Mouse (Mus musculus): Measurements from ENCODE around the gene Kif1a.

DNA sequence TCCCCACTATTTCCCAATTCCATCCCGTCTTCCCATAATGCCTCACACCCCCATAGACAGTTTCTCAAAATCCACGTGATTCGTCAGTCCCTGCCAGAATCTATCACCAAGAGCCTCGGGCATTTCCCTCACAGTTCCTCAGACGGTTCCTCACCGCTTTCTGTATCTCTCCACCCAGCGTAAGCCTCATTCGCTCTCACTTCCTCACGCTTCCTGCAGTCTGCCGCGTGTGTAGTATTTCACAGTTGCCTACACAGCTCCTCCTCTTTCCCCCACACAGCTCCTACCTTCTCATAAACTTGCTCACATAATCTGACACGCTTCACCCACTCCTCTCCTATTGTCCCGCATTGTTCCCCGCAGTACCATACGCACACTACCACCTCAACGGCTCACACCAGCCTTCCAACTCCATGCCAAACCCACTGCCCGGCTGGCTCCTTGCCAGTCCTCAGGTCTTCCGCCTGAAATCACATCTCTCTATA, 30.2 kb downstream of the Kif1a start:
- TF ChIP-seq MAFK (IDR thresholded peaks at IDR 0.05; ENCODE audit: insufficient read depth, low read depth, low read length) (no peak), ZC3H11A (IDR thresholded peaks at IDR 0.05; ENCODE audit: borderline replicate concordance, low read depth, low read length) (no peak), CHD2 (IDR thresholded peaks at IDR 0.05; ENCODE audit: low read depth, low read length) (no peak), ZNF384 (IDR thresholded peaks at IDR 0.05; ENCODE audit: low read depth, low read length) (no peak), HCFC1 (IDR thresholded peaks at IDR 0.05; ENCODE audit: borderline replicate concordance, insufficient read depth, low read length) (no peak)

All from ES-E14 (cell line).